Mouse (Mus musculus) erythroblast, embryonic 14.5 days (primary cell): ENCODE results near the gene Cnnm2.

Experiments
- GATA1 ChIP-seq: IDR thresholded peaks from 2 replicates; pipeline ENCODE4 v1.6.1; 2012; ENCODE audit warnings: low read length, inconsistent platforms, mixed read lengths
- TAL1 ChIP-seq: IDR thresholded peaks from 3 replicates; pipeline ENCODE4 v1.6.1; 2012; ENCODE audit warnings: low read length, inconsistent platforms, mixed read lengths

GRCm38 (mm10) chr19:46761971-46762290, 535 bp downstream of the Cnnm2 start:
- TF ChIP-seq TAL1: no peak
- no peak for TF ChIP-seq GATA1
